Mouse (Mus musculus): Measurements from ENCODE around the gene C1ra.
"Not testable (repeated sequence)": the region's sequence is repeated elsewhere in the genome, so short reads cannot be mapped to it uniquely, and the experiment has no call there.

The C1ra gene

GRCm38 (mm10) chr6:124485414-124486144, 26.6 kb upstream of the C1ra start:
- peak; percentile 70 for DNase-seq (ENCODE audit: low spot score)

GRCm38 (mm10) chr6:124487509-124487908, 24.7 kb upstream of the C1ra start:
- DNase-seq (ENCODE audit: low spot score) = no peak

GRCm38 (mm10) chr6:124488952-124489351, 23.3 kb upstream of the C1ra start:
- no peak for DNase-seq (ENCODE audit: low spot score)

GRCm38 (mm10) chr6:124491427-124491826, 20.8 kb upstream of the C1ra start:
- no peak for DNase-seq (ENCODE audit: low spot score)

GRCm38 (mm10) chr6:124492842-124493561, 19.2 kb upstream of the C1ra start, which contains the start of gene C1rl:
C1rl (plus strand) TSS chr6:124493113.
- DNase-seq (ENCODE audit: low spot score) = peak; percentile 92

- no peak for DNase-seq (ENCODE audit: low spot score)
Measured at GRCm38 (mm10) chr6:124493886-124494285, 18.3 kb upstream of the C1ra start.

GRCm38 (mm10) chr6:124496054-124496453, 16.2 kb upstream of the C1ra start:
- DNase-seq (ENCODE audit: low spot score) = no peak

GRCm38 (mm10) chr6:124499914-124500566, 12.2 kb upstream of the C1ra start:
- DNase-seq (ENCODE audit: low spot score) = no peak

- no peak for DNase-seq (ENCODE audit: low spot score)
Measured at GRCm38 (mm10) chr6:124501473-124501872, 10.7 kb upstream of the C1ra start.

GRCm38 (mm10) chr6:124502021-124502420, 10.2 kb upstream of the C1ra start:
- DNase-seq (ENCODE audit: low spot score) = no peak

- no peak for DNase-seq (ENCODE audit: low spot score)
Measured at GRCm38 (mm10) chr6:124505028-124505427, 7.2 kb upstream of the C1ra start.

- no peak for DNase-seq (ENCODE audit: low spot score)
Measured at GRCm38 (mm10) chr6:124506991-124507390, 5.2 kb upstream of the C1ra start.

GRCm38 (mm10) chr6:124508292-124508691, 3.9 kb upstream of the C1ra start:
- no peak for DNase-seq (ENCODE audit: low spot score)

- not testable (repeated sequence) for DNase-seq (ENCODE audit: low spot score)
Measured at GRCm38 (mm10) chr6:124509192-124509591, 3.0 kb upstream of the C1ra start.

GRCm38 (mm10) chr6:124511936-124512335, 269 bp upstream of the C1ra start:
- DNase-seq (ENCODE audit: low spot score) = no peak

- DNase-seq (ENCODE audit: low spot score) = not testable (repeated sequence)
Measured at GRCm38 (mm10) chr6:124517733-124518132, 5.5 kb downstream of the C1ra start.

GRCm38 (mm10) chr6:124522082-124522481, 9.9 kb downstream of the C1ra start:
- not testable (repeated sequence) for DNase-seq (ENCODE audit: low spot score)

GRCm38 (mm10) chr6:124527881-124528280, 15.7 kb downstream of the C1ra start:
- no peak for DNase-seq (ENCODE audit: low spot score)

- DNase-seq (ENCODE audit: low spot score) = no peak
Measured at GRCm38 (mm10) chr6:124531077-124531476, 18.9 kb downstream of the C1ra start.

GRCm38 (mm10) chr6:124536125-124536829, 24.1 kb downstream of the C1ra start:
- not testable (repeated sequence) for DNase-seq (ENCODE audit: low spot score)

GRCm38 (mm10) chr6:124541176-124541575, 29.0 kb downstream of the C1ra start:
- DNase-seq (ENCODE audit: low spot score) = not testable (repeated sequence)

GRCm38 (mm10) chr6:124542284-124542683, 30.1 kb downstream of the C1ra start, which contains the start of gene C1s1:
C1s1 (minus strand) TSS chr6:124542359.
- DNase-seq (ENCODE audit: low spot score) = peak; percentile 64

Data from embryo, embryonic 10.5 days (tissue).